Mouse (Mus musculus) adrenal gland, adult 8-10 months (tissue): ENCODE measurements around the gene Mgp. TPM values are rescaled to one million over a fixed set of nuclear protein-coding genes. Genes with fewer than 3 reads are reported as not detected.
A peak's percentile ranks its signal among the peaks of the same experiment; 100 is the strongest.

Source experiments
- DNase-seq: peaks from one replicate; pipeline ENCODE4 v3.0.0; 2022
- total RNA-seq, 4 experiments: library from RNA; stranded (reverse); gene quantifications; 2 replicates each; pipeline ENCODE4 v1.2.4; 2022

Mgp gene
- total RNA-seq, 4 experiments from 2014 or later, result 174 to 284 (median 210) TPM

DNA sequence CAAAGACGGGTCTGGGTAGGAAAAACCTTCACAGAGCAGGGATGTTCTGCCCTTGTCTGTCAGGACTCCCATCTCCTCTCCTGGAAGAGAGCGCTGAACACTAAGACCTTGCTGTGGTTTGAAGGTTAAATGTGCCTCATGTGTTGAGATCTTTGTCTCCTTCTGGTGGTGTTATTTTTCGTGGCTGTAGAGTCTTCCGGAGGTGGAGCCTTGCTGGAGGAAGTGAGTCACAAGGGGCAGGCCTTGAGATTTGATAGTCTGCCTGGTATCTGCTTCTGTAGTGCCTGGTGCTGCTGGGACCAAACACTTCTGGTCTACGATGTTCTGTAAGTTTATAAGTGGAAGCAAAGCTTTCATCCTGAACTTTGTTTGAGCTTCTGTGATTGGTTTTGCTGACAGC lies 26.7 kb downstream of the Mgp start:
- no peak for DNase-seq

DNA sequence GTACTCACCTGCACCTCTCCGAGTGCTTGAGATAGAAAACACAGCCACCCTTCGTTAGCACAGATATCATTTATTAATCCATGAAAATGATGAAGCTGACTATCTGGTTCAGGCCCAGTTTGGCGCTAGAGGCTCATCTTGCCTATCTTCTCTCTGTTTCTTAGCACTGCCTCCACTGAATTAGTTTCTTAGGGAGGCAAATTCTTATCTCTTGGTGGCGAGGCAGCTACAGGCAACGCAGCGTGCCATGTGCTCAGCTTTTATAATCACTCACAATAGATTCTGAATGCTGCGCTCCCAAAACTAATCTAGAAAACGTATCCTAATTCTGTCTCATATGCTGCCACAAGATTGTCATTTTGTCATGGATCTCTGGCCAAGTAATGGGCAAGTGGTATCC lies 27.2 kb downstream of the Mgp start:
- DNase-seq, result no peak

DNA sequence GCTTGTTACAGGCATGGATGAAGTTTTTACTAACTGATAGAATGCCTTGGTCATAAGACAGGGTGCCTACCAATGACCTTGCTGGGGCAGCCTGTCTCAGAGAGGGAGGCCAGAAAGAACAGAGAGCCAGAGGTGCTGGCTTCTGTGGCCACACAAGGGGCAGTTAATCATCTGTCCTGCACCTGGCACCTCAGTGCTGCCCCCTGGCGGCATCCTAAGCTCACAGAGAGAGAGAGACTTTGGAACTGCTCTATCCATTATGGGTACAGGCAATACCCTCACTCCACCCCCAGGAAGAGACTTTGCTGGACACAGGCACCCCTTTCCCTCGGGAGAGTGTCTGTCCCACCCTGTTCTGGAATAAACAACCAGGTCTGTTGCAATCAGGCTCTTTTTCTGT lies 27.8 kb downstream of the Mgp start:
- no peak for DNase-seq

DNA sequence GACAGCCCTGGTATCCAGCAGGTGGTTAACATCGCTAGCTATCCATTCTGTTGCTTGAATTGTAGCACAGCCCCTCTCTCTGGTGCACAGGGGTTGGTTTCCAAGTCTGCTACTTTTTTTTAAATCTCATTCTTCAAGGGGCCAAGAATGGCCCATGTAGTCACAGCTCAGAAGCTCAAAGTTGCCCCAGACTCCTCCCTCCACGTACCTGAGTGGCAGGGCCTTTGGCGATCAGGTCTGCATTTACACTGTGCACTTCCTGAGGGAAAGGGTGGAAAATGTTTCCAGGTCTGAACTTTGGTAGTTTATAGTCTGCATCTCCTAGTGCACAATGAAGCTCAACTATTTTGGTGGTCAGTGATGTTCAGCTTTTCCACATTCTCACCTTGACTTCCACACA lies 28.4 kb downstream of the Mgp start:
- DNase-seq, result no peak

DNA sequence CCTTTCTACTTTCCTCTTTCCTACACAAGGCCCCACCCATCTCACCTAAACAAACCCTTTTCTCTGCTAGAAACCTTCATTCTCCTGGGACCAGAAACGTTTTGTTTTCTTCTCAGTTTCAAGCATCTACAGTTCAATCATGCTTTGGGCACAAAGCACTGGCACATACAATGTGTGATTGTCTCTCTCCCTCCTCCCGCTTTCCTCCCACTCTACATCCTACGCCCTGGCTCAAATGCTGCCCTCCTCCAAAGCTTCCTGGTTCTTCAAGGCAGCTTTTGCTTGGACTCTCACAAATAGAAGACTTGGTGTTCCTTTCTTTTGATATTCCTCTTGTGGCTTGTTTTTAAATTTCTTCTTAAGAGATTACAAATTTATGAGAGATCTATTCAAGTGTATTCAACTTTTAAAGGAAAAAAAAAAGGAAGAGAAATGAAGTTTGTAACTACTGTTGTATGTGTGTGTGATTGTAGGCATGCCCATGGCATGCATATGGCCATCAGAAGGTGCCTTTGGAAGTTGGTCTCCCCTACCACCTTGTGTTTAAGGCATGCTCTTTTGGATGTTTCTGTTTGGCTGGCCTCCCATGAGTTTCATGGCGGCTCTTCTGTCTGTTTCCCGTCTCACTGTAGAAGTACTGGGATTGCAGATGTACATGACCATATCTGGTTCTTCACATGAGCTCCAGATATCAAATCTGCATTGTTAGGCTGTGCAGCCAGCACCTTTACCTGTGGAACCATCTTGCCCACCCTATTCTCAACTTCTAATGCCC lies 29.7 kb downstream of the Mgp start:
- DNase-seq, result no peak

DNA sequence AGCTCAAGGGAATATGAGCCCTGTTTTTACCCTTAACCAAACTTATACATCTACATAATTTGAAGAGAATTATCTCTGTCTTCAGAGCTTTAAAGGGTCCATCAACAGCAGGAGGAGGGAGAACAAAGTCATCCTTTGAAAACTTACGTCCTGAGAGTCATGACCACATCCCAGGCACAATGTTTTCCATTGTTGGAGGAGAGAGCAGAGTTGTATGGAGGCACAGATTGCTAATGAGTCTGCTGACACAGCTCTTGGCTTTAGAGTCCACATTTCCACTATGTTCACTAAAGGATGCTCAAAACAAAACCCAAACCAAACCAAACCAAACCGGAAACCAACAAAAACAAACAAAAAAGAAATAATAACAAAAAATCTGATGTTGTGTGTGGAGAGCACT lies 30.7 kb downstream of the Mgp start:
- DNase-seq, result no peak

DNA sequence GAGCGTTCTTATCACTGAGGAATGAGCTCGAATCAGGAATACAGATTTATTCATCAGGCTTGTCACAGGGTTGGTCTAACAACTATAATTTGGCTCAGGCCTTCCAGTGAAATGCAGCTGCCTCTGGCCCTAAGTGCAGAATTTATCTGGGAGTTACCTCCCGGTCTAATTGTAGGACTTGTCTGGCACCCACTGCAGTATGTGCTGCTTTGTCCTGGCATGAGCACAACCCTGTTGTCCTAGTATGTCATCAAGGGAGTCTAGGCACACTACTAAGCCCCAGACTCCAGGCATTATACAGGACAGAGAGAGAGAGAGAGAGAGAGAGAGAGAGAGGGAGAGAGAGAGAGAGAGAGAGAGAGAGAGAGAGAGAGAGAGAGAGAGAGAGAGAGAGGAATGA lies 38.3 kb downstream of the Mgp start:
- DNase-seq, result no peak

DNA sequence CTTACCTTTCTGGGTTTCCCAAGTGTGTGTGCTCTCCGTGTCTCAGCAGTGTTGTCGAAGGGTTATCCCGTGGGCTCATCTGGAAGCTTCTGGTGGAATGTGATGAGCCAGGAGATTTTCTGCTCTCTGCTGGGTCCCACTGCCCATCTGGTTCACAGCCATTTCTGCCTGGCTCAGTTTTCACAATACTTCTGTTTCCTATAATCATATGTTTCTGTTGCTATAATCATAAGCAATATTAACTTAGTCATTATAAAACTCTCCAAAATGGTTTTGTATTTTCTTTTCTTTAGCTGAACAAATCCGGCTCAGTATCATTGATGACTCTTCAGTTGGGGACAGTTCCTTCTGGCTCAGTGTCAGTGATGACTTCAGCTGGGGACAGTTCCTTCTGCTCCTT lies 40.3 kb downstream of the Mgp start, which contains the start of gene Smco3:
TSS of gene Smco3 (minus strand) at position 101 of the 400 bp plus-strand sequence.
- DNase-seq, result no peak

DNA sequence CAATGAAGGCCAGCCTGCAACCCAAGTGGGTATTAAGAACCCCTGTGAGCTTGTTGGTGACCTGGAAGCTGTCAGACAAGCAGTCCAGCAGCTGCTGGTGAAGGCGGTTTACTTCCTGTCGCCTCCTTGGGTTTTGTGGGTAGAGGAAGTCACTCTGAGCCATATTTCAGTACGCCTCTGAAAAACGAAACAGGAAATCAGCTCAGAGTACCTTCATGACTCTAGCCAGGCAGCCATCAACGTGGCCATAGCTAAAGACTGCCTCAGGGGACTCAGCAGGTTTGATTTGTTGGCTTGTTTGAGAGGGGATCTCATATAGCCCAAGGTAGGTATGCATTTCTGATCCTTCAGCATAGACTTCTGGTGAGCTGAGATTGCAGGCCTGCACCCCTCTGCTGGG lies 43.9 kb downstream of the Mgp start:
- DNase-seq, result no peak

DNA sequence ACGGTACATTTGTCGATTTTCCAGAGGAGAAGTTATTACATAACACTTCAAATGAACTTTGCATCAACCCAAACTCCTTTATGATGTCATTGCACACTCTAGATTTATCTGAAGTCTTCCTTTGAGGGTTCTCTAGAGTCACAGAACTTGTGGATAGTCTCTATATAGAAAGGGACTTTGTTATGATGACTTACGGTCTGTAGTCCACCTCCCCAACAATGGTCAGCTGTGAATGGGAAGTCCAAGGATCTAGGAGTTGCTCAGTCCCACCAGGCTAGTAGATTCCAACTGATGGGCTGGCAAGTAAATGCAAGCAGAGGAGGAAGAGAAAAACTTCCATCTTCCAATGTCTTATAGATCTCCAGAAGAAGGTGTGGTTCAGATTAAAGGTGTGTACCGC lies 46.9 kb downstream of the Mgp start:
- no peak for DNase-seq

DNA sequence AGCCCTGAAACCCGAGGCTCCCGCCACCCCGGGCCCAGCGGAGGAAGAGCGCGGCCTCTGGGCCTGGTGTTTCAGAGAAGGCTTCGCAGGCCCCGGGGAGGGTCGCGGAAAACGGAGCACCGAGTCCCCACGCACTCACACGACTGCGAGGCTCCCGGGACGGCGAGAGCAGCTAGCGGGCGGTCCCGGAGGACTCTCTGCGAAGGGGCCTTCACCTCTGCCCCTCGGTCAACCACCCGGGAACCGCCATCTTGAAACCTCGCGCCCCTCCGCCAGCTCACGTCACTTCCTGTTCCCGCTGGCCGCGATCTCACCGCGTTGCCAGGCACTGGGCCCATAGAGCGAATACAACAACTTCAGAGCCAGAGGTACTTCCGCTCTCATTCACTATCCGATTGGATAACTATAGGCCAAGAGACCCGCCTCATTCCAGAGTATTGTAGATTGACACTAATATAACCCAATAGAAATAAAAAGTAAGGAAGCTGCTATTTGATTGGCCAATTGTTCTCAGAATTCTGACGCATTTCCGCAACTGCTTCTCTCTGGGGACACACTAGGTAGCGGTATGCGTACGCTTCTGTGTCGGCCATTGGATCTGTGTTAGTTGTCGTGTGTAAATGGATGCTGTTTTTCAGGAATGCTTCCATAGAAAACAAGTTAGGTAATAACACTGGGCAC lies 47.6 kb downstream of the Mgp start, which contains the start of gene Wbp11:
TSS of gene Wbp11 (minus strand) at position 353 of the 681 bp plus-strand sequence.
- DNase-seq, result peak; percentile 96

DNA sequence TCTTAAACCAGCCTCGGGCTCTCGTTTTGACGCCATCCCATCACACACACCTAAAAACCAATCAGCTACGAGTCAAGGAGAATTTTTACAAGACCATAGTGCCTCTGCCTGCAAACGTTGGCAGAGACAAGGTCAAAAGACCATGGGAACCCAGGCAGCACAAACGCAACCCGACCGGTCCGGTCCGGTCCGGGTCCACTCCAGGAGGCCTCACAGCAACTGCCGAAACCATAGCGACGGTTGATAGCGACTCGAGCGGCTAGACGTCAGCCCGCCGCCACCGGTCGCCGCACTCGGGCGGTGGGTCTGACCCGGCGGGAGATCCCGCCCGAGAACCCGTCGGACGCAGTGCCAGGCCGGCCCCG lies 48.1 kb downstream of the Mgp start, which contains the start of gene BC049715:
TSS of gene BC049715 (plus strand) at position 111 of the 365 bp plus-strand sequence.
- no peak for DNase-seq

DNA sequence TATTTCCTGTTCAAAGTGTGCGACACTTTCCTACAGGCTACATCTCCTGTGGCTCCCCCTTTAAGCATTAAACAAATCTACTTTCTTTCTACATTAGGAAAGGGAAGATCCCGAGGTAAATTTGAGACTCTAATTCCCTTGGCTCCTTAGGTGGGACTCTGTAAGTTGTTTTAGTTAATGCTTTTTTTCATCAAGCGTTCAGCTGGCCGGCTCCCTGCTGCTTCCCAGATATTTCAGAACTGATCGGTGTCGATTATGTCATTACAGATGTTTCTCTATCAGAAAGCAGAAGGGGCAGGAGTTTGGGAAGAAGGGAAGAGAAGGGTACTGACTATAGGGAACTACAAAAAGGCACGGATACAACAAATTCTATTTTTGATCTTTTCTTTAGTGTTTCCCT lies 48.5 kb downstream of the Mgp start:
- no peak for DNase-seq

DNA sequence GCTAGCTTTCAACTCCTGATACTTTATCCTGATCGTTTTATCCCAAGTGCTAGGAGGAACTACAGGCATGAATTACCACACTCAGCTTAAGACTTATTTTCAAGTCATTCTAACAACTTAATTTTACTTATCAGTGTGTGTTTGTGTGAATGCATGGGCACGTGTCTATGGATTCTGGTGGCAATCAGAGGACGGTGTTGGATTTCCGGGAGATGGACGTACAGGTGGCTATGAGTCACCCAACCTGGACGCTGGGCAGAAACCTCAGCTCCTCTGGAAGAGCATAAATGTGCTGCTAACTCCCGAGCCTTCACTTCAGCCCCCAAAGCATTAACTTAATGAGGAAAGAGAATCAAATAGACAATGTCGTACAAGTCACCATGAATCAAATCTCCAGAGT lies 50.6 kb downstream of the Mgp start:
- DNase-seq, result no peak

Other genes with a start within 250 kb of the Mgp start
- 10 to 100 TPM in 3 of 4 experiments, 1 to 10 TPM in 1; 7.6 to 20.9 (median 15.8) TPM for gene Plbd1, start 213.9 kb downstream of the Mgp start, total RNA-seq
- gene Gucy2c, start 94.1 kb downstream of the Mgp start, total RNA-seq, result under 1 TPM in 1 of 4 experiments, not detected in 3; 0.09 TPM
- gene Hist4h4, start 71.4 kb downstream of the Mgp start, total RNA-seq, result 10 to 100 TPM; 11.5 to 15.1 (median 12.4) TPM
- 100 to 1,000 TPM in 3 of 4 experiments, 10 to 100 TPM in 1; 81.8 to 292 (median 145) TPM for gene H2afj, start 67.6 kb downstream of the Mgp start, total RNA-seq
- 1 to 10 TPM in 1 of 4 experiments, under 1 TPM in 3; 0.51 to 1.3 (median 0.97) TPM for gene BC049715, start 48.2 kb downstream of the Mgp start, total RNA-seq
- gene Wbp11, start 47.6 kb downstream of the Mgp start, total RNA-seq, result 100 to 1,000 TPM in 1 of 4 experiments, 10 to 100 TPM in 3; 75.0 to 108 (median 79.2) TPM
- under 1 TPM in 2 of 4 experiments, not detected in 2; 0.23 to 0.28 TPM for gene Smco3, start 40.4 kb downstream of the Mgp start, total RNA-seq
- gene Art4, start 18.1 kb downstream of the Mgp start, total RNA-seq, result 1 to 10 TPM; 5.3 to 7.9 (median 7.2) TPM
- gene Erp27, start 46.4 kb upstream of the Mgp start, total RNA-seq, result under 1 TPM in 1 of 4 experiments, not detected in 3; 0.28 TPM
- gene Pde6h, start 48.0 kb upstream of the Mgp start, total RNA-seq, result under 1 TPM in 1 of 4 experiments, not detected in 3; 0.14 TPM
- gene Arhgdib, start 66.1 kb upstream of the Mgp start, total RNA-seq, result 10 to 100 TPM; 20.7 to 30.5 (median 28.0) TPM